Mouse (Mus musculus) midbrain, postnatal 0 days (tissue): ENCODE results near the gene Foxs1. TPM values are rescaled to one million over a fixed set of nuclear protein-coding genes. Genes with fewer than 3 reads are reported as not detected.
A peak's percentile ranks its signal among the peaks of the same experiment; 100 is the strongest.

Source experiments
- ATAC-seq: fragments of 200-750 bp; cut with Nextera tagmentation; 2 replicates; pipeline ENCODE4 v1.8.0; 2017; ENCODE audit warnings: moderate number of reproducible peaks, mild to moderate bottlenecking, moderate TSS enrichment, moderate library complexity; ENCODE audit not compliant: low FRiP score
- DNase-seq: peaks from one replicate; pipeline ENCODE4 v3.0.0-alpha.2; 2015; ENCODE audit warnings: low spot score
- H3K27ac ChIP-seq: fragments of 300-500 bp; sonication (generic); 2 replicates; pipeline ENCODE4 v1.5.1; 2014; ENCODE audit warnings: low read depth, mild to moderate bottlenecking, low read length, mixed read lengths
- H3K27me3 ChIP-seq: fragments of 300-500 bp; sonication (generic); 2 replicates; pipeline ENCODE4 v1.6.1; 2014; ENCODE audit warnings: low read length, control low read depth, mixed read lengths; ENCODE audit not compliant: insufficient read depth
- H3K36me3 ChIP-seq: fragments of 300-500 bp; sonication (generic); 2 replicates; pipeline ENCODE4 v1.6.1; 2014; ENCODE audit warnings: low read length, control low read depth, mixed read lengths; ENCODE audit not compliant: insufficient read depth
- H3K4me1 ChIP-seq: fragments of 300-500 bp; sonication (generic); 2 replicates; pipeline ENCODE4 v1.6.1; 2014; ENCODE audit warnings: mild to moderate bottlenecking, control low read depth, antibody characterized with exemption, low read length, mixed read lengths; ENCODE audit not compliant: insufficient read depth
- H3K4me2 ChIP-seq: fragments of 300-500 bp; sonication (generic); 2 replicates; pipeline ENCODE4 v1.6.1; 2014; ENCODE audit warnings: low read depth, mild to moderate bottlenecking, low read length, mixed read lengths; ENCODE audit not compliant: poor library complexity, severe bottlenecking
- H3K4me3 ChIP-seq: fragments of 300-500 bp; sonication (generic); 2 replicates; pipeline ENCODE4 v1.5.1; 2014; ENCODE audit warnings: low read depth, mild to moderate bottlenecking, low read length, moderate library complexity
- H3K9ac ChIP-seq: fragments of 300-500 bp; sonication (generic); replicated peaks from 2 replicates; pipeline ENCODE4 v1.6.1; 2014; ENCODE audit warnings: mild to moderate bottlenecking, low read length, moderate library complexity, mixed read lengths; ENCODE audit not compliant: poor library complexity, severe bottlenecking
- H3K9me3 ChIP-seq: fragments of 300-500 bp; sonication (generic); 2 replicates; pipeline ENCODE4 v1.6.1; 2016; ENCODE audit warnings: low read length, control low read depth
- CTCF ChIP-seq: IDR thresholded peaks from 2 replicates; pipeline ENCODE4 v1.5.1; 2016; ENCODE audit warnings: antibody characterized with exemption, mild to moderate bottlenecking
- WGBS: fragments of 180-500 bp; shearing (Covaris S2); extraction: QIAGEN DNeasy Blood & Tissue Kit; methylation state at CpG from one replicate; pipeline ENCODE4 v1.1.7; 2014; 5-methylcytosine and 5-hydroxymethylcytosine counted together
- polyA plus RNA-seq: library from polyadenylated mRNA; unstranded; fragments of >200 nt; fragmentation: Nextera tagmentation; extraction: Ambion mirVana; gene quantifications from 2 replicates; pipeline ENCODE4 v1.2.1, GENCODE M21; 2015
- total RNA-seq: library from RNA; depleted of rRNA; stranded (reverse); fragments of >200 nt; gene quantifications from 2 replicates; pipeline ENCODE4 v1.2.3, GENCODE M21; 2014

Foxs1 gene
- total and polyA plus RNA-seq, 2 experiments from 2014 or later: 2.4 to 4.0 TPM

GRCm38 (mm10) chr2:152933614-152934013 lies 606 bp upstream of the Foxs1 start:
- Histone ChIP-seq H3K27me3 (no peaks in the 10 kb centered on the region), H3K4me3 (no peak overlapping the region), H3K27ac (no peak overlapping the region), H3K4me2 (no peak overlapping the region), H3K4me1 (no peaks in the 10 kb centered on the region), H3K36me3 (no peaks in the 10 kb centered on the region), H3K9me3 (no peaks in the 10 kb centered on the region), H3K9ac (no peak overlapping the region)
- ATAC-seq: no peak
- WGBS: 35% methylated on average over 5 of the region's 5 CpGs
- TF ChIP-seq CTCF: peak; percentile 68
- DNase-seq: no peak

- no peak for TF ChIP-seq CTCF
- Histone ChIP-seq H3K4me2 (no peak overlapping the region), H3K4me1 (no peaks in the 10 kb centered on the region), H3K27me3 (no peaks in the 10 kb centered on the region), H3K27ac (peak overlapping the region; percentile 38; the same call in 1 of the 2 replicates), H3K36me3 (no peaks in the 10 kb centered on the region), H3K9ac (no peak overlapping the region), H3K9me3 (no peaks in the 10 kb centered on the region), H3K4me3 (no peak overlapping the region)
- DNase-seq (no peak), ATAC-seq (no peak)
- 71% methylated on average over 11 of the region's 12 CpGs for WGBS
Measured at GRCm38 (mm10) chr2:152931456-152932160, 1.4 kb downstream of the Foxs1 start.

- Histone ChIP-seq H3K4me3 (no peak overlapping the region), H3K27ac (no peak overlapping the region), H3K4me1 (no peaks in the 10 kb centered on the region), H3K27me3 (no peaks in the 10 kb centered on the region), H3K4me2 (no peak overlapping the region), H3K9ac (no peak overlapping the region), H3K9me3 (no peaks in the 10 kb centered on the region), H3K36me3 (no peaks in the 10 kb centered on the region)
- DNase-seq (no peak), ATAC-seq (no peak; the same call in 1 of the 2 replicates)
- WGBS: 34% methylated on average over 2 of the region's 2 CpGs
- TF ChIP-seq CTCF: no peak
Measured at GRCm38 (mm10) chr2:152930276-152930675, 2.7 kb downstream of the Foxs1 start.

GRCm38 (mm10) chr2:152928988-152929370 lies 4.0 kb downstream of the Foxs1 start:
- H3K4me3 ChIP-seq: no peak overlapping the region
- WGBS: 72% methylated on average over 3 of the region's 3 CpGs
- no peaks in the 10 kb centered on the region for H3K36me3 ChIP-seq
- DNase-seq (no peak), ATAC-seq (no peak)
- H3K4me2 ChIP-seq: no peak overlapping the region
- H3K9me3 ChIP-seq: no peaks in the 10 kb centered on the region
- TF ChIP-seq CTCF: no peak
- H3K27ac ChIP-seq: no peak overlapping the region
- no peaks in the 10 kb centered on the region for H3K4me1 ChIP-seq
- no peak overlapping the region for H3K9ac ChIP-seq
- H3K27me3 ChIP-seq: no peaks in the 10 kb centered on the region

- no peaks in the 10 kb centered on the region for H3K27me3 ChIP-seq
- H3K36me3 ChIP-seq: no peaks in the 10 kb centered on the region
- no peak overlapping the region for H3K4me2 ChIP-seq
- no peak for DNase-seq
- H3K9ac ChIP-seq: no peak overlapping the region
- H3K27ac ChIP-seq: no peak overlapping the region
- 57% methylated on average over 14 of the region's 14 CpGs for WGBS
- no peak overlapping the region for H3K4me3 ChIP-seq
- TF ChIP-seq CTCF: no peak
- no peaks in the 10 kb centered on the region for H3K9me3 ChIP-seq
- no peak for ATAC-seq
- H3K4me1 ChIP-seq: no peaks in the 10 kb centered on the region
Measured at GRCm38 (mm10) chr2:152928219-152928987, 4.6 kb downstream of the Foxs1 start.

GRCm38 (mm10) chr2:152927371-152927770 lies 5.6 kb downstream of the Foxs1 start:
- H3K36me3 ChIP-seq: no peaks in the 10 kb centered on the region
- no peak overlapping the region for H3K27ac ChIP-seq
- H3K27me3 ChIP-seq: no peaks in the 10 kb centered on the region
- no peak overlapping the region for H3K9ac ChIP-seq
- TF ChIP-seq CTCF: no peak
- no peaks in the 10 kb centered on the region for H3K4me1 ChIP-seq
- DNase-seq (no peak), ATAC-seq (no peak)
- 69% methylated on average over 5 of the region's 5 CpGs for WGBS
- H3K9me3 ChIP-seq: no peaks in the 10 kb centered on the region
- no peak overlapping the region for H3K4me2 ChIP-seq
- H3K4me3 ChIP-seq: no peak overlapping the region
